Mouse (Mus musculus) layer of hippocampus, adult 2 months (tissue): ENCODE data around the gene C1qc. TPM values are rescaled to one million over a fixed set of nuclear protein-coding genes. Genes with fewer than 3 reads are reported as not detected.

Experiments
- DNase-seq, 2 experiments: peaks; one replicate each; pipeline ENCODE4 v3.0.0; 2022; ENCODE audit warnings: low spot score in 2 of 2
- H3K27ac ChIP-seq: fragments of 200-600 bp; 2 replicates; pipeline ENCODE4 v1.8.1; 2022
- H3K4me3 ChIP-seq: fragments of 200-600 bp; 2 replicates; pipeline ENCODE4 v1.8.1; 2022; ENCODE audit warnings: mild to moderate bottlenecking
- CTCF ChIP-seq: fragments of 200-600 bp; conservative IDR thresholded peaks from 2 replicates; pipeline ENCODE4 v1.8.1; 2022; ENCODE audit warnings: antibody characterized with exemption, mild to moderate bottlenecking, moderate library complexity
- total RNA-seq, 2 experiments: library from RNA; stranded (reverse); gene quantifications; 2 replicates each; pipeline ENCODE4 v1.2.3; 2021

C1qc gene
- total RNA-seq, 2 experiments from 2014 or later, result 40.0 to 41.8 TPM

GRCm38 (mm10) chr4:136891115-136891514 lies 1.8 kb downstream of the C1qc start:
- DNase-seq, result no peak
- Histone ChIP-seq H3K4me3 (no peak overlapping the region), H3K27ac (no peak overlapping the region)
- no peak for TF ChIP-seq CTCF

GRCm38 (mm10) chr4:136889981-136890380 lies 2.9 kb downstream of the C1qc start:
- no peak for TF ChIP-seq CTCF

GRCm38 (mm10) chr4:136887714-136888113 lies 5.2 kb downstream of the C1qc start:
- no peak for TF ChIP-seq CTCF
- Histone ChIP-seq H3K27ac (no peak overlapping the region), H3K4me3 (no peak overlapping the region)
- no peak for DNase-seq

More at GRCm38 (mm10) chr4:136889981-136890380, 2.9 kb downstream of the C1qc start:
- H3K4me3 ChIP-seq, result no peak overlapping the region
- no peak overlapping the region for H3K27ac ChIP-seq
- DNase-seq, result no peak

- Histone ChIP-seq H3K27ac (peak within 1 kb of the TSS; percentile 10; the same call in 1 of the 2 replicates), H3K4me3 (no peak within 1 kb of the TSS)
- no peak for TF ChIP-seq CTCF
- DNase-seq, result no peak
These were observed 6.8 kb downstream of the C1qc start, which contains the start of gene C1qb for GRCm38 (mm10) chr4:136886101-136886500. Gene C1qb (minus strand): TSS chr4:136886187.

GRCm38 (mm10) chr4:136878601-136879000 lies 14.3 kb downstream of the C1qc start:
- no peak for DNase-seq
- peak; percentile 74 for TF ChIP-seq CTCF
- Histone ChIP-seq H3K27ac (no peak overlapping the region), H3K4me3 (no peak overlapping the region)

- Histone ChIP-seq H3K27ac (no peak overlapping the region), H3K4me3 (no peak overlapping the region)
- DNase-seq, result no peak
- no peak for TF ChIP-seq CTCF
These were observed 14.7 kb downstream of the C1qc start for GRCm38 (mm10) chr4:136878171-136878570.

GRCm38 (mm10) chr4:136876971-136877370 lies 15.9 kb downstream of the C1qc start:
- H3K4me3 ChIP-seq, result no peak overlapping the region
- peak; percentile 82 for TF ChIP-seq CTCF
- H3K27ac ChIP-seq, result no peak overlapping the region
- peak in 1 of 2 experiments; percentile 63 for DNase-seq

GRCm38 (mm10) chr4:136875012-136875411 lies 17.9 kb downstream of the C1qc start:
- Histone ChIP-seq H3K27ac (no peak overlapping the region), H3K4me3 (no peak overlapping the region)
- no peak for DNase-seq
- no peak for TF ChIP-seq CTCF

GRCm38 (mm10) chr4:136868371-136868770 lies 24.5 kb downstream of the C1qc start:
- H3K4me3 ChIP-seq, result no peak overlapping the region
- H3K27ac ChIP-seq, result no peak overlapping the region
- no peak for TF ChIP-seq CTCF
- no peak for DNase-seq

- DNase-seq, result no peak
- TF ChIP-seq CTCF, result no peak
- Histone ChIP-seq H3K4me3 (no peak overlapping the region), H3K27ac (no peak overlapping the region)
These were observed 25.0 kb downstream of the C1qc start for GRCm38 (mm10) chr4:136867690-136868345.

GRCm38 (mm10) chr4:136865531-136865930 lies 27.3 kb downstream of the C1qc start:
- TF ChIP-seq CTCF, result no peak
- H3K27ac ChIP-seq, result no peak overlapping the region
- no peak overlapping the region for H3K4me3 ChIP-seq
- DNase-seq, result no peak

GRCm38 (mm10) chr4:136864751-136865470 lies 28.0 kb downstream of the C1qc start:
- H3K4me3 ChIP-seq, result no peak overlapping the region
- H3K27ac ChIP-seq, result no peak overlapping the region
- no peak for TF ChIP-seq CTCF
- DNase-seq, result no peak

- H3K27ac ChIP-seq, result no peak overlapping the region
- TF ChIP-seq CTCF, result no peak
- no peak overlapping the region for H3K4me3 ChIP-seq
- DNase-seq, result no peak
These were observed 29.3 kb downstream of the C1qc start for GRCm38 (mm10) chr4:136863517-136863916.

GRCm38 (mm10) chr4:136862411-136862810 lies 30.5 kb downstream of the C1qc start:
- H3K4me3 ChIP-seq, result no peak overlapping the region
- TF ChIP-seq CTCF, result no peak
- H3K27ac ChIP-seq, result no peak overlapping the region
- DNase-seq, result no peak
